Comparison of ENCODE assay signal across 9 mouse cellular contexts in genomic region chr6:124884714-124885500, GRCm38 (mm10). TPM values are rescaled to one million over a fixed set of nuclear protein-coding genes. Genes with fewer than 3 reads are reported as not detected.
DNase-seq lines count a peak whose midpoint lies in the region; ATAC-seq lines count a peak whose summit lies in the region.
"Had no signal": no experiment of that assay in that cellular context is flagged by ENCODE, and none has a peak within 500 bp of the region (broad histone marks: within the 10 kb centered on the region; RNA-seq: fewer than 3 reads in every experiment).

No protein-coding gene starts in this region.

- DNase-seq in cerebellum, postnatal 4 days (ENCODE audit: low spot score in 2 of 2): no peak
- DNase-seq in testis, postnatal 10 days (ENCODE audit: low spot score): peak; percentile 57
- no peak for DNase-seq in testis, postnatal 14 days (ENCODE audit: low spot score)
- peak; percentile 30 to 64 for DNase-seq in heart, postnatal 14 days
- DNase-seq in frontal cortex, postnatal 14 days (ENCODE audit: low spot score in 2 of 2): no peak
- DNase-seq in neural tube, embryonic 10.5 days (ENCODE audit: extremely low spot score, low spot score): no peak
- DNase-seq in adipocyte (ENCODE audit: low spot score): no peak
- DNase-seq: kidney, adult 18-20 months had no signal

- peak; percentile 85; the same call in 1 of the 2 replicates for ATAC-seq in cerebellum, adult (ENCODE audit: insufficient number of reproducible peaks, low FRiP score, low TSS enrichment)

- intact Hi-C loops in heart, postnatal 14 days (cut with DNase I): no loop called here

RNA-seq across cellular contexts. Expression of gene Cd4, which starts 3.1 kb away (rescaled TPM):
- 10 to 100 TPM in 1 of 2 experiments, 1 to 10 TPM in 1; 1.2 to 12.3 TPM for total RNA-seq in heart, postnatal 14 days (2021)

RNA-seq across cellular contexts. Expression of gene Gpr162, which starts 21.1 kb away (rescaled TPM):
- 1 to 10 TPM; 1.8 to 2.4 TPM for total RNA-seq in heart, postnatal 14 days (2021)

RNA-seq across cellular contexts. Expression of gene Lag3, which starts 26.6 kb away (rescaled TPM):
- total RNA-seq in heart, postnatal 14 days (2021): under 1 TPM; 0.62 to 0.80 TPM

RNA-seq across cellular contexts. Expression of gene P3h3, which starts 27.4 kb away (rescaled TPM):
- 10 to 100 TPM; 17.9 to 19.5 TPM for total RNA-seq in heart, postnatal 14 days (2021)

RNA-seq across cellular contexts. Expression of gene Ptms, which starts 35.0 kb away (rescaled TPM):
- total RNA-seq in heart, postnatal 14 days (2021): 100 to 1,000 TPM; 369 to 378 TPM

Comparison
In these comparisons a context has a peak if more than half of its experiments do, and no peak if none do; other contexts are left out.
1. DNase-seq: peak in testis, postnatal 10 days (single experiment) and heart, postnatal 14 days (2 of 2); none in cerebellum, postnatal 4 days (0 of 2), testis, postnatal 14 days (single experiment), frontal cortex, postnatal 14 days (0 of 2), neural tube, embryonic 10.5 days (single experiment) and adipocyte (single experiment).